Mouse (Mus musculus) kidney, adult 2 months (tissue): ENCODE measurements around the gene Tacc3.

ENCODE experiments used
- CTCF ChIP-seq: fragments of 200-500 bp; conservative IDR thresholded peaks from 2 replicates; pipeline ENCODE4 v1.5.1; 2011; ENCODE audit warnings: low read depth, mild to moderate bottlenecking, control low read depth, low read length, moderate library complexity, mixed read lengths; ENCODE audit not compliant: insufficient read depth, insufficient read length
- POLR2A ChIP-seq: fragments of 200-500 bp; IDR thresholded peaks from one replicate; pipeline ENCODE4 v1.6.1; 2011; ENCODE audit warnings: low read depth, low read length, control low read depth

DNA sequence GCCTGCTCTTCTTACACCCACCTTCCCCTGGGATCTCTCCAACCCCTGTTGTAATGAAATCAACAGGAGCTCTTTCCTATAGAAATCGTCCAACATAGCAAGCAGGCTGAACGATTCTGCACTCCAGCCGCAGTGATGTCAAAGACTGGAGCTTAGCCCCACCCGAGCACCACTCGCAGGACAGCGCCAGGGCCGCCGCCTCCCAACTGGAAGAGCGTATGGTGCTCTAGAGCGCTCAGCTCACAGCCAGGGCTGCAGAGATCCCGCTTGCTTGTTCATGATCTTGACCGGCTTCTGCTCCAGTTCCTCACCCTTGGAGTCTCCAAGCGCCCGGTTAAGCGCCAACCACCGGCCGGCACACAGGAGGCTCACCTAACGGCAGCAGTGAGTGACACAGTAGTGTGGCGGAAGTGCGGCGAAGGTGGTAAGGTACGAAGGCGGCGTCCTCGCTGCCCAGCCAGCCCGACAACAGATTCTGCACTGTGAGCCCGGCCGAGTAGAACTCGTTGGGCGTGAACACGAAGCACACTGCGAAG, 609 bp upstream of the Tacc3 start:
- TF ChIP-seq CTCF: no peak
- no peak for TF ChIP-seq POLR2A
